Mouse (Mus musculus) E14TG2a.4 (cell line): ENCODE results near the gene Gabrb3.

ENCODE experiments used
- CTCF ChIP-seq: conservative IDR thresholded peaks from 2 replicates; pipeline ENCODE4 v1.5.1; 2014; ENCODE audit warnings: low read length
- NANOG ChIP-seq: IDR thresholded peaks from 2 replicates; pipeline ENCODE4 v1.6.1; 2014; ENCODE audit warnings: borderline replicate concordance, low read length, mixed read lengths

- TF ChIP-seq CTCF: no peak
- TF ChIP-seq NANOG: no peak
These were observed 51.8 kb downstream of the Gabrb3 start for GRCm38 (mm10) chr7:57471316-57471715.
